Mouse (Mus musculus) thymus, adult 2 months (tissue): ENCODE data around the gene Parp8. TPM values are rescaled to one million over a fixed set of nuclear protein-coding genes. Genes with fewer than 3 reads are reported as not detected.

ENCODE experiments used
- DNase-seq: peaks from one replicate; pipeline ENCODE4 v3.0.0; 2021
- H3K27ac ChIP-seq: fragments of 200-500 bp; 2 replicates; pipeline ENCODE4 v1.5.1; 2012; ENCODE audit warnings: low read length, control low read depth; ENCODE audit not compliant: control insufficient read depth, insufficient read depth
- H3K27me3 ChIP-seq: fragments of 200-500 bp; 2 replicates; pipeline ENCODE4 v1.6.1; 2012; ENCODE audit warnings: mild to moderate bottlenecking, low read length, moderate library complexity, mixed read lengths; ENCODE audit not compliant: control insufficient read depth, insufficient read depth
- H3K36me3 ChIP-seq: fragments of 200-500 bp; 2 replicates; pipeline ENCODE4 v1.6.1; 2012; ENCODE audit warnings: mild to moderate bottlenecking, low read length, moderate library complexity; ENCODE audit not compliant: control insufficient read depth, insufficient read depth
- H3K4me1 ChIP-seq: fragments of 200-500 bp; replicated peaks from 2 replicates; pipeline ENCODE4 v1.6.1; 2012; ENCODE audit warnings: low read length; ENCODE audit not compliant: control insufficient read depth, insufficient read depth
- H3K4me3 ChIP-seq: fragments of 200-500 bp; 2 replicates; pipeline ENCODE4 v1.5.1; 2012; ENCODE audit warnings: mild to moderate bottlenecking, low read length, control low read depth, moderate library complexity; ENCODE audit not compliant: control insufficient read depth, insufficient read depth
- CTCF ChIP-seq: fragments of 200-500 bp; IDR thresholded peaks from 2 replicates; pipeline ENCODE4 v1.5.1; 2012; ENCODE audit warnings: mild to moderate bottlenecking, control low read depth, low read length, moderate library complexity, borderline replicate concordance; ENCODE audit not compliant: control insufficient read depth, poor library complexity, insufficient read depth; ENCODE audit errors: extremely low read depth
- POLR2A ChIP-seq: fragments of 200-500 bp; IDR thresholded peaks from 2 replicates; pipeline ENCODE4 v1.6.1; 2012; ENCODE audit warnings: mild to moderate bottlenecking, low read length, control low read depth, moderate library complexity; ENCODE audit not compliant: control insufficient read depth, poor library complexity, insufficient read depth; ENCODE audit errors: extremely low read depth
- WGBS: fragments of 180-500 bp; shearing (Covaris S2); methylation state at CpG from one replicate; pipeline ENCODE4 v1.1.7; 2018; 5-methylcytosine and 5-hydroxymethylcytosine counted together
- polyA plus RNA-seq: library from polyadenylated mRNA; depleted of rRNA; stranded (reverse); fragments of >200 nt; gene quantifications from 2 replicates; pipeline ENCODE4 v1.2.3, GENCODE M21; 2012

The Parp8 gene
- polyA plus RNA-seq, 1 experiment: 17.4 TPM

DNA sequence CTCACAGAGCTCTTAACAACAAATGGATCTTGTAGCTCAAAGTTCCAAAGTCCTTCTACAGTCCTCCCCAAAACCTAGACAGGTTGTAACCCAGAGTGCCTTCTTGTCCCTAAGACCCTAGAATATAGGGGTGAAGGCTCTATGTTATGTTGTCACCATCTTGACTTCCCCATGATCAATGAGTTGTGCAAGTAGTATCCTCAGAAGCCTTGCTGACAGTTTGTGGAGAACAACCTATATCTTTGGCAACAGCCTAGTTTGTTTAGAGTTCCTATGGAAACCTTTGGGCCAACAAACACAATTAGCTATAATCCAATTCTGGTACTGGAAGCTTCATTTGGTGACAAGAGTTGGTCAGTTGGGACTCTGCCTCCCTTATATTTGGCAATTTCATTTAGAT is 18.2 kb upstream of the Parp8 start:
- no peak overlapping the region for H3K27ac ChIP-seq
- no peak overlapping the region for H3K4me3 ChIP-seq
- no peak for DNase-seq
- H3K27me3 ChIP-seq: no peaks in the 10 kb centered on the region
- H3K36me3 ChIP-seq: no peaks in the 10 kb centered on the region
- H3K4me1 ChIP-seq: peaks cover 3% of the 10 kb centered on the region; the same call in 1 of the 2 replicates
- TF ChIP-seq POLR2A: no peak
- TF ChIP-seq CTCF: no peak

DNA sequence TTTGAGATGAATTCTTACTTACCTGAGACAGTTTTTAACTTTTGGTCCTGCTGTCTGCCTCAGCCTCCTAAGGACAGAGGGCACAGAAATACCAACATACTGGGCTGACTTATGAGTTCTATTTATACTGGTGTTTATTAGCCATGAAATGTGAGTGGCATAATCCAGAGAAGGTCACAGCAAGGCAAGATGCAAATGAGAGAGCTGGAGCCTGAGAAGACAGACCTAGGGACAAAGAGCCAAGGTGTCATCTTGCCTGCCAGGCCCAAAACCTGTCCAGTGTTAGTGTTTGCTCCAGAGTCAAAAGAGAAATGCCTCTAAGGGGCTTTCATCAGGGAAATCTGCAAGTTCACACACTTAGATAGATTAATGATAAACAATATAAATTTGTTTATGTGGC is 15.7 kb upstream of the Parp8 start:
- no peaks in the 10 kb centered on the region for H3K4me1 ChIP-seq
- TF ChIP-seq CTCF (no peak), POLR2A (no peak)
- H3K27me3 ChIP-seq: no peaks in the 10 kb centered on the region
- no peak for DNase-seq
- H3K36me3 ChIP-seq: no peaks in the 10 kb centered on the region
- no peak overlapping the region for H3K27ac ChIP-seq
- no peak overlapping the region for H3K4me3 ChIP-seq

GRCm38 (mm10) chr13:117036277-117036676 is 10.9 kb upstream of the Parp8 start:
- H3K4me1 ChIP-seq: peaks cover 13% of the 10 kb centered on the region
- DNase-seq: no peak
- no peaks in the 10 kb centered on the region for H3K27me3 ChIP-seq
- no peak for TF ChIP-seq CTCF
- no peak for TF ChIP-seq POLR2A
- H3K36me3 ChIP-seq: no peaks in the 10 kb centered on the region
- no peak overlapping the region for H3K27ac ChIP-seq
- 88% methylated on average over 5 of the region's 5 CpGs for WGBS
- H3K4me3 ChIP-seq: no peak overlapping the region

DNA sequence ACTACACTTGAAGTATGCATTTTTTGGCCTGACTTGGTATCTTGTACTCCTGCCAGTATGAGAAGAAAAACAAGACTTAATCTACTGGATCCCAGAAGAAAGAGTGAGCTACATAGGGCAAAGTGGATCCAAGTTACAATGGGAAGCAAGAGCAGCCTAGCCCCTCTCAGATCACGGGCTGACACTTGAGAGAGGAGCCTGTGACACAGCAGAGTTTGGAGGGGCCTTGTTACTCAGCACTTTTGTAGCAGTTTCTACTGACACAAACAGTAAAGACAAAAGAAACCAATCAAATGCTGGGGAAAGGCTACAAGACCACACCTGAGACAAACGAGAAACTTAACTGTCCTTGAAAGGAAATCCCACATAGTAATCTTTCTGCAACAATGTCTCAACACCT is 9.8 kb upstream of the Parp8 start:
- WGBS: 10% methylated on average over 2 of the region's 2 CpGs

DNA sequence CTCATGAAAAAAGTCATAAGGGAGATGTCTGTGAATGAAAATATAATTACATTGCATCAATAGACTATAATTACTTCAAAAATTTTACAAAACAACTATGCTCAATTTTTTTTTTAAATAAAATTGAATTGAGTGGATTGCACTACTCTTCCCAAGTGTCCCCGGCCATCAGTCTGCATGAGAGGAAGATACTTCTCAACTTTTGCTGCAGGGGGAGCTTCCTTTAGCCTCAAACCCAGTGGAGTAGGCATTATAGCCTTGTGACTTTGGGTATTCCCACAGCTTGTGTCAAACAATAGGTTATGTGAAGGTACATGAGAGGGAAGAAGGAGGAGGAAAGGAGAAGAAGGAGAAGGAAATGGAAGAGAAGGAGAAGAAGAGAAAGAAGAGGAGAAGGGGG is 9.3 kb upstream of the Parp8 start:
- TF ChIP-seq CTCF (no peak), POLR2A (no peak)
- DNase-seq: no peak
- no peak overlapping the region for H3K4me3 ChIP-seq
- H3K36me3 ChIP-seq: no peaks in the 10 kb centered on the region
- H3K27me3 ChIP-seq: no peaks in the 10 kb centered on the region
- H3K4me1 ChIP-seq: peaks cover 13% of the 10 kb centered on the region
- 27% methylated on average over 1 of the region's 1 CpGs for WGBS
- no peak overlapping the region for H3K27ac ChIP-seq

More for the DNA sequence above, 9.8 kb upstream of the Parp8 start:
- Histone ChIP-seq H3K4me3 (no peak overlapping the region), H3K36me3 (no peaks in the 10 kb centered on the region), H3K27ac (no peak overlapping the region), H3K27me3 (no peaks in the 10 kb centered on the region), H3K4me1 (peaks cover 13% of the 10 kb centered on the region)
- DNase-seq: peak; percentile 24
- TF ChIP-seq CTCF (no peak), POLR2A (no peak)

DNA sequence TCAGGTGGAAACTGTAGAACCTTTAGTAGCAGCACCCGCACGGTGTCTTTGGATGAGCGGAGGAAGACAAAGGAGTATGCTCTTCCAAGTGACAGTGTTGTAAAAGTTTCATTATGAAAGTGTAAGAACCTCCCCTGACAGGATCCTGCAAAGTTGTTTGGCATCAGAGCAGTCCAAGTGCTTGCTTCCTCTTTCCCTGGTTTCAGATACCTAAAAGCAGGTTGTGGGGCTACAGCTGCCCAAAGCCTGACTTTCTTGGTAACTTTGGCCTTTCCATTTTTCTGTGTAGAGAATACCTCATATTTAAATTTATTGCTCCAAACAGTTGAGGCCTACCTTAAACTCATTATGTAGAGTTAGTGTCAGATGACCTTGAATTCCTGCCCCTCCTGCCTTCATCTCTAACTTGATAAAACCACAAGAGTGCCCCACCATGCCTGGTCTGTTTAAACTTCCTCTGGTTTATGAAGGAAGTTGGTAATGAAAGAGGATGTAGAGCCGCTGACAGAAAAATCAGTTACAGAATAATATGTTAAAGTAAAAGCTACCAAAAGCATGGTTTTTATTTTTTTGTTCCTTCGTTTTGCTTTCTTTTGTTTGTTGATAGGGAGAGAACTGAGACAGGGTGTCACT is 8.5 kb upstream of the Parp8 start:
- no peak for DNase-seq
- Histone ChIP-seq H3K27ac (no peak overlapping the region), H3K4me3 (no peak overlapping the region), H3K4me1 (peaks cover 13% of the 10 kb centered on the region), H3K27me3 (no peaks in the 10 kb centered on the region), H3K36me3 (no peaks in the 10 kb centered on the region)
- TF ChIP-seq POLR2A: no peak
- no peak for TF ChIP-seq CTCF
- 27% methylated on average over 5 of the region's 5 CpGs for WGBS

- H3K27ac ChIP-seq: no peak overlapping the region
- H3K27me3 ChIP-seq: no peaks in the 10 kb centered on the region
- TF ChIP-seq CTCF (no peak), POLR2A (no peak)
- 79% methylated on average over 1 of the region's 1 CpGs for WGBS
- no peaks in the 10 kb centered on the region for H3K36me3 ChIP-seq
- peaks cover 13% of the 10 kb centered on the region for H3K4me1 ChIP-seq
- no peak for DNase-seq
- H3K4me3 ChIP-seq: no peak overlapping the region
Measured at GRCm38 (mm10) chr13:117032402-117032801, 7.1 kb upstream of the Parp8 start.
